Mouse (Mus musculus): ENCODE data around the gene AL607142.1. TPM values are rescaled to one million over a fixed set of nuclear protein-coding genes. Genes with fewer than 3 reads are reported as not detected.
A peak's percentile ranks its signal among the peaks of the same experiment; 100 is the strongest.

The AL607142.1 gene
- total RNA-seq, 1 experiment from 2014 or later = not detected

DNA sequence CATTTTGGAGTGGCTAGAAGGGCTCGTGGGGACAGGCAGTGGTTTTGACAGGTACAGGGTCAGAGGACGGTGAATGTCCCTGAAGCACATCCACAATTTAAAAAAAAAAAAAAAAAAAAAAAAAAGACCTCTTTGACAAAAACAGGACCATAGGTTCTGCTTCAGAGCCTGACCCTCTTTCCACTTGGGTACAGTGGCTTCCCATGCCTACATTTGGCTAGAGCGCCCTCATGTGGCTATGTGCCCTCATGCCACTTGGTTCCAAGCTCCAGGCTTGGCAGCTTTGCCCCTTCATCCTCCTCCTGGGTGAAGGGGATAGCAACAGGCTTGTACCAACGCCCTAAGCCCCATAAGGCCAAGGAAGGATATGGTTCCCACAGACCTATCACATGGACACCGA, 39.8 kb downstream of the AL607142.1 start:
- peak; percentile 75 for DNase-seq

DNA sequence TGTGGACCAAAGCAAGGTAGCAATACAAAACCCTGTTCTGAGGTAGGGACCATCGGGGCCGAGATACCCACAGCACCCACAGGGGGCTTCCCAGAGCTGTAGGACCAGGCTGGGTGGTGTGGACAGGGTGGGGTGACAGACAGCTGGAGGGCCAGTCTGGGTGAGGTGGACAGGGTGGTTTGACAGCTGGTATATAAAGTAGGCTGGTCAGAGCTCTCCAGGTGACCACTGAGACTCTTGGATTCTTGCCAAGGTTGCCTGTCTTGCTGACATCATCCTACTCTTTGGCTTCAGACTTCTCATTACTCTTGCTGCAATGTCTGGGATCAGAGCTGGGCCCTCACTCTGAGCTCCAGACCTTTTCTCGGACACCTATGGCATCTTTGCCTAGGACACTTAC, 41.6 kb downstream of the AL607142.1 start:
- DNase-seq = no peak

DNA sequence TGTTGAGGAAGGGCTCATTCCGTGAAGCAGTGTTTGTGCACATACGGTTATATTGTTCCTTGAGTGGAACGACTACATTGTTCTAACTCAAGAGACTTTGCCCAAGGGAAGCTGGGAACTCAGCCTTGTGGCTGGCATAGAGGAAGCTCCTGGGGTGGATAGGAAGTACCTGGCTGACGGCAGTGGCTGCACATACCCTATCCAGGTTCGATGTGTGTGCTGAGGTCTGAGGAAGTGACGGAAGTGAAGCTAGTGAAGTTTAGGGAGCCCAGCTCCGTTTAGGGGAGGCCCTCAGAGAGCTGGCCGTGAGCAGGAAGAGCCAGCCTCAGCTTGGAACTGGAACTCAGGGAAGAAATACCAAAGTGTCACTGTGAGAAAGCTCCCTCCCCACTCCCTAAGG, 43.0 kb downstream of the AL607142.1 start:
- no peak for DNase-seq

DNA sequence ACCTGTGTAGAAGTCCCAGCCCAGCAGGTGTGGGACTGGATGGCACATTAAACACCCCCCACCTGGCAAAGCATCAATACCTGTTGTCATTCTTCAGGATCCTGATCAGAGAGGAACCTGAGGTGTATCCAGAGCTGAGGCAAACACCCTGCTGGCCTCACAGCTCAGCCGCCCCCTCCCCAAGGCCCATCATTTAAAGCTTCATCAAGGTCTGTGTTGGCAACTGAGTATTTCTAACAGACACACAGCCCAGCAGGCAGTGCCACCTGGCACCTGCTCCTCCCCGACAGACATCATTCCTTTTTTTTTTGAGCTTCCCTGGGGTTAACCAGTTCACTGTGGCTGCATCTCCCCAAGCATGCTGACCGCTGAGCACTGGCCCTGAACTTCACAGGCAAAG, 50.7 kb downstream of the AL607142.1 start:
- no peak for DNase-seq

DNA sequence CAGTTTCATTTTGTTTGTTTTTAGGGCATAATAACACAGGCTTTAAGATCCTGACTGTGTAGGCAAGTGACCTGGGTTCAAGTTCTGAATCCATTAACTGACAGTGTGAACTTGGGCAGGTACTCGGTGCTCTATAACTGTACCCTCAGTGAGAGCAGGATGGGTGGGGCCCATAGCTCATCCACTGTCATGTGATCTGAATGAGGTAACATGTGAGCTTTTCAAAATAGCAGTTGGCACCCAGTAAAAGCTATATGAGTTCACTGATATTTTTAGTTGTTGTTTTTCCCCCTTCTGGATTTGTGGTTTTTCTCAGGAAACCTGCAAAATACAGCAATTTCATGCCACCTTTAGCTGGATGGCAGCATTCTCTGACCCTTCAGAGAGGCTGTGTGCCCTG, 51.5 kb downstream of the AL607142.1 start:
- DNase-seq = no peak

DNA sequence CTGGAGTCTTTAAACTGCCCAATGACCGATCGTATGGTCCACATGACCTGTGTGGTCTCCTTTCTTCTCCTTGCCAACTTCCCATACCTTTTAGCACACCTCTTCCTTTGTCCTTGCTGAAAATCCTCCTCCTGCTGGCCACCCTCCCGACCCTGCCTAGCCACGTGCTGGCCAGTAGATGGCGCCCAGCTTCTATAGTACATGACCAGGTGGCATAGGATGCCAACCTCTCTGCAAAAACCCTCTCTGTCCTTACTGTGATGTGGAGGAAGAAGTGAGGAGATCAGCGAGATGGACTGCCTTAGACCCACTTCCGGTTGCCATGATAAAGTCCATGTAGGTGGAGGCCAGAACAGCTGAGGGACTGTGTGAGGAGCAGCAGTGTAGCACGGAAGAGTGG, 55.5 kb downstream of the AL607142.1 start:
- DNase-seq = peak; percentile 74

DNA sequence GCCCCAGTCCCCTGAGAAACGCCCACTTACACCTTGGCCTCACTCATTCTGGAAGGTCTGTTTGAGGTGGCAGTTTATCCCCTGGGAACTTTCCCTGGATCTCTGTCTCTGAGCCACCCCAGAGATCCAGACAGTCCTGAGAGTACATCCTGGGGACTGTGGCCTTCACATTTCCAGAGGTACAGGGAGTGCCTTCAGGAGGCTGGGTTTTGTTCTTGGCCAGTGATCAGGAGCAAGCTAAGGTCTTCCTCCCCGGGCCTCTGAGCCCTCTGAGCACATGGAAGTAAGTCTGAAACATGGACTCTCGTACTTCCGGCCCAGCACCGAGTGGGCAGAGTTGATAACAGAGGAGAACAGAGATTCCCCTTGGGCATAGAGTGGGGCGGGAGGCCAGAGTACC, 59.9 kb downstream of the AL607142.1 start:
- no peak for DNase-seq

DNA sequence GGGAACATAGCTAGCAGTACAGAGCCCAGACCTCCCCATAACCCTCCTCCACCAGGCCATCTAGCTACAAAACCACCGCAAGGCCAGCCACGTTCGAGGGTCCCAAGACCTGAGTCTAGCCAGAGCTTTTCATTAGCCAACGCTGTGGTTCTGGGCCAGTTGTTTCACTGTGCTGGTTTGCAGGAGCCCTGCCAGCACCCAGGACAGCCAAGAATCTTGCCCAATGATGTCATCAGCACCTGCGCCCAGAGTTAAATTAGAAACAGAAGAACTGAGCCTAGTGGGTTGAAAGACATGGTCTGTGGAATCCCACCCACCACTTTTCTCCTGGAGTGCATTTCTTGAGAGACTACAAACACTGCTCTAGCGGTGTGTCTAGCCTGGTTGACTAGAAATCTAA, 61.3 kb downstream of the AL607142.1 start:
- peak; percentile 36 for DNase-seq

DNA sequence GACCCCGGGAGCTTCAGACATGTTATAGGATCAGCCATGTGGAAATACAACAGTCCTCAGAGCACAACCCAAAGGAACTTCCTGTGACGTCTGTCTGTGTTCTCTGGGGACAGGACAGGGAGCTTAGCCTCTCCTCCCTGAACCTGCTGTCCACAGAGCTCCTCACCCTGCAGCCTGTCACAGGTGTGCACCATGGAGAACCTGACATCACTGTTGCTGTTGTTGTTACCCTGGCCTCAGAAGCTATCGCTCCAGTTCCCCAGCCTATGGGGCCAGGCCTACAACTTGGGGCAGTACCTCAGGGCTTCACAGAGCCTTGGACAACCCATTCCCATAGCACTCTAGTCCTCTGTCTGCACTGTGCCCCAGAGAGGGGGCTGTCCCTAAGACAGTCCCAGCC, 62.5 kb downstream of the AL607142.1 start:
- DNase-seq = no peak

DNA sequence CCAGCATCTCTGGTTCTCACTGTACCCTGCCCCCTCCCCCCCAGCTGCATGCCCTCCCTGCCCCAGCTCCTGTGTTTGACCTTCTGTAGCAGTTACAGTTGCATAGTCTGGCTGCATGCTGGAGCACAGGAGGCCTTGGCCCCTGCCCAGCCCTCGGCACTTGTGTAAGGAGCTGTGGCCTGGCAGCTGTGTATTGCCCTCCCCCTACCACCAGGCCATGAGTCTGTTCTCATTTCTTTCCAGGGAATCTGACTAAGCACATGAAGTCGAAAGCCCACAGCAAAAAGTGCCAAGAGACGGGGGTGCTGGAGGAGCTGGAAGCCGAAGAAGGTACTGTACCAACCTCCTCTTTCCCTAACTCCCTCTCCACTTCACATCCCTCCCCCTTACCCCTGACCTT, 63.2 kb downstream of the AL607142.1 start:
- DNase-seq = peak; percentile 78

DNA sequence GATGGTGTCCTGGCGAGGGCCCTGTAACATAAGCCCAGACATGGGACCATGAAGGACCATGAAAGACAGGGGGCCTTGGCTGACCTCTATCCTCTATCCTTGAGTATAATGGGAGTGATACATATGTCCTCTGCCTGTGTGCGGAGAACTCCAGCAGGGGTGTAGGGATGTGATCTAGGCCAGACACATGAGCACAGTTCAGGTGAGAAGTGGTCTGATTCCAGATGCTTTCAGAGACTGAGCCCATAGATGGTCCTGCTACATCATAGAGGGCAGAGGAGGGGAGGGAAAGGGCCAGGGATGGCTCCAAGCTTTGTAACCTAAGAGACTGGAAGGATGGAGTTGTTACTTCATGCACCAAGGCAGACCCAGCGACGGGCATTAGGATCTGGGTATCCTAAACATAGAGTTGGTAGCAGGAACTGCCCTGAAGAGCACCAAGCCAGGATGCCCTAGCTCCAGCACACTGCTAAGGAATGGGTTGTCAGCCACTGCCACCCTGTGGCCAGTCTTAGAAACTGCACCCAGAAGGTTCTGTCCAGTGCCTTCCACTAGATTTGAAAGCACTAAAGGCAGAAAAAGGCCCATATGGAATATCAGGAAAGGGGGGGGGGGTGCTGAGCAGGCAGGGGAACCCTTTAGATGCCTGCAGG, 64.6 kb downstream of the AL607142.1 start:
- peak; percentile 66 for DNase-seq

DNA sequence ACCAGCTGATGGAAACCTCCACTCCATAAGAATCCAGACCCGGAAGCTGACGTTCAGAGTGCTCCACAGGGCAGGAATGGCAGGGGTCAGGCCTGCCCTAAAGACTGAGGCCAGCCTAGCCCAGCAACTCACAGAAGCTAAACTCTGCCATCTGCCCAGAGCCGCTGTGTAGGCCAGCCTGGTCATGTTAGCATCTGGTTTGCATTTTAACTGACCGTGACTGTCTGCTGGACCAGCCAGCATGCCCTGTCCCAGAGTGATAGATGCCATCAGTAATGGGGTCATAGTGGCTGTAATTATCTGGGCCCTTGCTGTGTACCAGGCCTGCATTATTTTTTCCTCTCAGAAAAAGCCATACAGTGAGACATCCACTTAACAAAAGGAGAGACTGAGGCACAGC, 66.1 kb downstream of the AL607142.1 start:
- no peak for DNase-seq

DNA sequence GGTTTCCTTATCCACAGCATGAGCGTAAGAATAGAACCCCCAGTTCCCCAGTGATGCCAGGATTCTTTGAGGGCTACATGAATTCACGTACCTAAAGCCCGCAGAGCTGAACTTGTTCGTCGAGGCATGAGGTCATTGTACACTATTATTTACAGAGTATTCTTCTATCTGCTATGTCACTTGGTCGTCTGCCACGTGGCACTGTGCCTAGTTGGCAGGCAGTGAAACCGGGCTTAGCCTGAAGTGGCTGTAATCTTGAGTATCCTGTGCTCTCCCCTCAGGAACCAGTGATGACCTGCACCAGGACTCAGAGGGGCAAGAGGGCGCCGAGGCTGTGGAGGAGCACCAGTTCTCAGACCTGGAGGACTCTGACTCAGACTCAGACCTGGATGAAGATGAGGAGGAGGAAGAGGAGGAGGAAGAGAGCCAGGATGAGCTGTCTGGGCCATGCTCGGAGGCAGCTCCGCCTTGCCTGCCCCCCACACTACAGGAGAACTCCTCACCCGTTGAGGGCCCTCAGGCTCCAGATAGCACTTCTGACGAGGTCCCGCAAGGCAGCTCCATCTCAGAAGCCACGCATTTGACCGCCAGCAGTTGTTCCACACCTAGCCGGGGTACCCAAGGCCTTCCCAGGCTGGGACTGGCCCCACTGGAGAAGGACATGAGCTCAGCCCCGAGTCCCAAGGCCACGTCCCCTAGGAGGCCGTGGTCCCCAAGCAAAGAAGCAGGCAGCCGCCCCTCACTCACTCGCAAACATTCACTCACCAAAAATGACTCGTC, 66.8 kb downstream of the AL607142.1 start:
- peak; percentile 97 for DNase-seq

DNA sequence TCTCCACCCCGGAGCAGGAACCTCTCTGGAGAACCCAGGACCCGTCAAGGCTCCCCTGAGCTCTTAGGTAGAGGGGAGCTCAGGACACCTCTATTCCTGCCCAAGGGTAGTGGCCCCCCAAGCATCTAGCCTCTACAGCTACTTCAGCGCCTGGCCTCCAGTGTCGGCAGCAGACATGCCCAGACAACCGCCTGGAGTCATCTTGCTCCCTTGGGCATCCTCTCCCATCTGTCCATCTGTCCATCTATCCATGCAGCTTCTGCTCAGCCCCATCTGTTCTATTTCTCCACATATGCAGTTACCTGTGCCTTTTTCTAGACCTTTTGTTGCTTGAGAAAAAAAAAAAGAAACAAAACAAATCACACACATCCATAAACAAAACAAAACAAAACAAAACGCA, 69.4 kb downstream of the AL607142.1 start:
- DNase-seq = no peak

DNA sequence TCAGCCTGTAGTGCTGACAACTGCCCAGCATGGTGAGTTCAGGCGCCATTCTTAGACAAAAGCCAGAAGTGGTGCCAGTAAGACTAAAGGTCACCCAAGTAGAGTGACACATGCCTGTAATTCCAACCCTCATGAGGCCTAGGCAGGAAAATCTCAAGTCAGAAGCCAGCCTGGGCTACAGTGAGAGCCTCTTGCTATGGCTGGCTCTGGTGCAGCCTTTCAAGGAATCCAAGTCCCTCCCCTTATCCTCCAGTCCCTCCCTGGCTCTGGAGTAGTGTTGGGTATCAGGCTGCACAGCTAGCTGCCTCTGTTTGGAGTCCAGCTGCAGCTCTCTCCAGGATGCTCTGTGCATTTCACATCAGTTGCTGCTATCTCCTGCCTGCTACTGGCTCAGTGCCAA, 77.0 kb downstream of the AL607142.1 start:
- DNase-seq = no peak

DNA sequence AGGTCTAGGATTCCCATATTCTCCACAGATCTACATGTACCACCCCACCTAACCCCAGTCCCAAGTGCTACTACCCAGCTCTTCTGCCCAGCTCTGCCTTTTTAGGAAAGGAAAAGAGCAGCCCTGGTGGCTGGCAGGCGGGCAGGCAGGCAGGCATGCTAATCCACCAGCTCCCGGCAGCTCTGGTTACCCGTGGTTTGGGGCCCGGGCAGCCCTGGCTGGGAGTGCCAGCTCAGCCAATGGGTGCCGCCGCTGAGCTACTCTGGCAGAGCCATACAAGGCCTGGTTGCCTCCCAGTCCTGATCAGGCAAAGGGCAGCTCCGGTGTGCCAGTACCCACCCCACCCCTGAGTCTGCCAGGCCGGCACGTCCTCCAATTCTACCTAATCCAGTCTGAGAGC, 78.1 kb downstream of the AL607142.1 start:
- no peak for DNase-seq

Other genes starting within 250 kb of the AL607142.1 start
- not detected in 2 replicates for gene Edn2, start 96.2 kb downstream of the AL607142.1 start, total RNA-seq (2021)
- 0.71 and 1.9 TPM in 2 replicates for gene Foxo6, start 222.4 kb downstream of the AL607142.1 start, total RNA-seq (2021)